Mouse (Mus musculus): ENCODE results near the gene Slc34a2. TPM values are rescaled to one million over a fixed set of nuclear protein-coding genes. Genes with fewer than 3 reads are reported as not detected.

Gene Slc34a2
- polyA plus RNA-seq (2012; ENCODE audit: insufficient read depth, insufficient read length, missing spikeins), result not detected in 2 replicates

DNA sequence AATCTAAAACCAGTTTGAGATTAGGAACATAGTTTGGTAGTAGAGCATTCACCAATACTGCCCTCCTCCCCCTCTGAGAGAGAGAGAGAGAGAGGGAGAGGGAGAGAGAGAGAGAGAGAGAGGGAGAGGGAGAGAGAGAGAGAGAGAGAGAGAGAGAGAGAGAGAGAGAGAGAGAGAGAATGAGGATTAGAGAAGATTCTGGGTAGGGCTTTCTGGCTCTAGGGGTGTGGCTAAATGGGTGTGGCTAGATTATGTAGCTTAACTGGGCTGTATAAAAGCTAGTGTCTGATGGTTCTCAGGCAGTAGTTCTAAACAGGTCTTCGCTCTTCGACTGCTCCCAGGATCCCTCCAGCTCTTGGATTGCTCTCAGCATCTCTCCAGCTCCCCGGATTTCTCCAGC, at the start of gene Slc34a2:
Slc34a2 (plus strand) TSS at position 301 of the 400 bp plus-strand sequence.
- Histone ChIP-seq H3K4me1 (ENCODE audit: control insufficient read depth, insufficient read depth, low read length) (no peaks in the 10 kb centered on the region), H3K4me3 (ENCODE audit: insufficient read depth, low read length) (no peak within 1 kb of the TSS), H3K27ac (ENCODE audit: insufficient read depth, low read depth, low read length) (no peak within 1 kb of the TSS)
- TF ChIP-seq POLR2A (IDR thresholded peaks at IDR 0.05; ENCODE audit: borderline replicate concordance, low read depth, low read length), result no peak
- no peak for TF ChIP-seq CTCF (IDR thresholded peaks at IDR 0.05; ENCODE audit: low read depth, low read length)

DNA sequence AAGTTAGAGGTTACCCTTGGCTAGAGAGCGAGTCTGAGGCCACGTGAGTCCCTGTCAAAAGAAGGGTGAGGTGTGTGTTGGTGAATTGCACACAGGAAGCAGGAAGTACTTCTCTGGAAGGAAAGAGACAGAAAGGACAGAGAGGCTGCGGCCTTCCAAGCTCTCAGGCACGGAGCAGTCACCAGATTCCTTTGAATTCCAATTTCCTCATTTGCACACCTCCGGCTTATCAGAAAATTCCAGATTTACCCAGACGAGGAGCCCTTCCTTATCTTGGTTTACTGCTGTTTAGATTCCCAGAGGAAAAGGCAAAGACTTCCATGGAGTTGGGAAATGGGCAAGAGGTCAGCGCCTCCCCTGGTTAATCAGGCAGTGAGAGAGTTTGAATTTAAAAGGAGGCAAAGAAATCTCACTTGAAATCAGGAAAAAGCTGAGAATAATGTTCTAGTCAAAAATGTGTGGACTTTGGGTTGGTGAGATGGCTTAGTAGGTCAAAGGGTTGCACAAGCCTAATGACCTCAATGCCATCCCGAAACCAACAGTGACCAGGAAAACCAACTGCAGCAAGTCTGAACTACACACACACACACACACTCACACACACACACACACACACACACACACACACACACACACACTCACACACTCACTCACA, 47.1 kb upstream of the Slc34a2 start:
- no peak for TF ChIP-seq POLR2A (IDR thresholded peaks at IDR 0.05; ENCODE audit: borderline replicate concordance, low read depth, low read length)
- Histone ChIP-seq H3K4me1 (ENCODE audit: control insufficient read depth, insufficient read depth, low read length) (no peaks in the 10 kb centered on the region), H3K27ac (ENCODE audit: insufficient read depth, low read depth, low read length) (no peak overlapping the region), H3K4me3 (ENCODE audit: insufficient read depth, low read length) (no peak overlapping the region)

GRCm38 (mm10) chr5:52992210-52992897, 45.5 kb upstream of the Slc34a2 start:
- no peaks in the 10 kb centered on the region for H3K4me1 ChIP-seq (ENCODE audit: control insufficient read depth, insufficient read depth, low read length)
- no peak for TF ChIP-seq POLR2A (IDR thresholded peaks at IDR 0.05; ENCODE audit: borderline replicate concordance, low read depth, low read length)
- TF ChIP-seq CTCF (IDR thresholded peaks at IDR 0.05; ENCODE audit: low read depth, low read length), result no peak
- H3K4me3 ChIP-seq (ENCODE audit: insufficient read depth, low read length), result no peak overlapping the region
- no peak overlapping the region for H3K27ac ChIP-seq (ENCODE audit: insufficient read depth, low read depth, low read length)

GRCm38 (mm10) chr5:52993490-52994282, 44.2 kb upstream of the Slc34a2 start:
- Histone ChIP-seq H3K4me1 (ENCODE audit: control insufficient read depth, insufficient read depth, low read length) (no peaks in the 10 kb centered on the region), H3K4me3 (ENCODE audit: insufficient read depth, low read length) (no peak overlapping the region), H3K27ac (ENCODE audit: insufficient read depth, low read depth, low read length) (no peak overlapping the region)
- TF ChIP-seq POLR2A (IDR thresholded peaks at IDR 0.05; ENCODE audit: borderline replicate concordance, low read depth, low read length), result no peak
- no peak for TF ChIP-seq CTCF (IDR thresholded peaks at IDR 0.05; ENCODE audit: low read depth, low read length)

DNA sequence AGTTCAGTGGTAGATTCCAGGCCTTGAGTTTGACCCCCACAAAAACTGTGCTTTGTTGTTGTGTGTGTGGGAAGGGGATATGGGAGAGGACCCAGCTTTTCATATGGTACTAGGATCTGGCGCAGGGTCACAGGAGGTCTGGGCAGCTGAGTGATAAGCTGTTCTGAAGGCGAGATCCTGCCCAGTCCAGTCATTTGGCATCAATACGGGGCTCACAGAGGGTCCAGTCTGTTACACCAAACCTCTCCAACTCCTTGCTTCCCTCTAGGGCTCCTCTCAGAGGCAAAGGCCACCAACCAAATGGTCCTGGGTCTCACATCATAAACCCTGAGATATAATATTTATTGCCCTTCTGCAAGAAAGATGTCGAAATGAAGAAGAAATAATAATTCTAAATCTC, 42.4 kb upstream of the Slc34a2 start:
- H3K4me3 ChIP-seq (ENCODE audit: insufficient read depth, low read length), result no peak overlapping the region
- TF ChIP-seq POLR2A (IDR thresholded peaks at IDR 0.05; ENCODE audit: borderline replicate concordance, low read depth, low read length) (no peak), CTCF (IDR thresholded peaks at IDR 0.05; ENCODE audit: low read depth, low read length) (no peak)
- no peaks in the 10 kb centered on the region for H3K4me1 ChIP-seq (ENCODE audit: control insufficient read depth, insufficient read depth, low read length)
- no peak overlapping the region for H3K27ac ChIP-seq (ENCODE audit: insufficient read depth, low read depth, low read length)

- no peak overlapping the region for H3K4me3 ChIP-seq (ENCODE audit: insufficient read depth, low read length)
- H3K4me1 ChIP-seq (ENCODE audit: control insufficient read depth, insufficient read depth, low read length), result no peaks in the 10 kb centered on the region
- TF ChIP-seq POLR2A (IDR thresholded peaks at IDR 0.05; ENCODE audit: borderline replicate concordance, low read depth, low read length) (no peak), CTCF (IDR thresholded peaks at IDR 0.05; ENCODE audit: low read depth, low read length) (no peak)
- H3K27ac ChIP-seq (ENCODE audit: insufficient read depth, low read depth, low read length), result no peak overlapping the region
Measured at GRCm38 (mm10) chr5:52996145-52996544, 41.7 kb upstream of the Slc34a2 start.

- Histone ChIP-seq H3K4me3 (ENCODE audit: insufficient read depth, low read length) (no peak overlapping the region), H3K27ac (ENCODE audit: insufficient read depth, low read depth, low read length) (no peak overlapping the region), H3K4me1 (ENCODE audit: control insufficient read depth, insufficient read depth, low read length) (no peaks in the 10 kb centered on the region)
- TF ChIP-seq CTCF (IDR thresholded peaks at IDR 0.05; ENCODE audit: low read depth, low read length) (no peak), POLR2A (IDR thresholded peaks at IDR 0.05; ENCODE audit: borderline replicate concordance, low read depth, low read length) (no peak)
Measured at GRCm38 (mm10) chr5:52996601-52997000, 41.3 kb upstream of the Slc34a2 start.

DNA sequence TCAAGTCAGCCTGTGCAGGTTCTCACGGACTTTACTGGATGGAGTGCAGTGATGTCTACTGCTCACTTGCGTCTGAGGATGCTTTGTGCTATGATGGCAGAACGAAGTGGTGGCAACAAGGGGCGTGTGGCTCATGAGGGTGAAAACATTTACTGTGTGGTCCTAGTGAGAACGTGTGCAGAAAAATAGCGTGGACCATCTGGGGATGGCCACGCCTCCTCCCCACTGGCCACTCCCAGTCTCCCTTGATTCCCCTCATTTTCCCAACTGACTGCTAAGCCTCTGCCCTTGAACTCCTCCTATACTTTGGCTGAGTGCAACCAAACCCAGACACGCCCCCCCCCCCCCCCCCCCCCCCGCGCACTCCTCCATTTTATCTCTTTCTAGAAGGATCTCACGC, 40.8 kb upstream of the Slc34a2 start:
- TF ChIP-seq CTCF (IDR thresholded peaks at IDR 0.05; ENCODE audit: low read depth, low read length), result no peak
- TF ChIP-seq POLR2A (IDR thresholded peaks at IDR 0.05; ENCODE audit: borderline replicate concordance, low read depth, low read length), result no peak
- no peak overlapping the region for H3K27ac ChIP-seq (ENCODE audit: insufficient read depth, low read depth, low read length)
- no peak overlapping the region for H3K4me3 ChIP-seq (ENCODE audit: insufficient read depth, low read length)
- no peaks in the 10 kb centered on the region for H3K4me1 ChIP-seq (ENCODE audit: control insufficient read depth, insufficient read depth, low read length)

GRCm38 (mm10) chr5:52998097-52998760, 39.7 kb upstream of the Slc34a2 start:
- no peak for TF ChIP-seq POLR2A (IDR thresholded peaks at IDR 0.05; ENCODE audit: borderline replicate concordance, low read depth, low read length)
- no peak for TF ChIP-seq CTCF (IDR thresholded peaks at IDR 0.05; ENCODE audit: low read depth, low read length)
- Histone ChIP-seq H3K4me3 (ENCODE audit: insufficient read depth, low read length) (no peak overlapping the region), H3K4me1 (ENCODE audit: control insufficient read depth, insufficient read depth, low read length) (no peaks in the 10 kb centered on the region), H3K27ac (ENCODE audit: insufficient read depth, low read depth, low read length) (no peak overlapping the region)
